Mouse (Mus musculus): ENCODE data around the gene Dusp19.

Dusp19 gene

DNA sequence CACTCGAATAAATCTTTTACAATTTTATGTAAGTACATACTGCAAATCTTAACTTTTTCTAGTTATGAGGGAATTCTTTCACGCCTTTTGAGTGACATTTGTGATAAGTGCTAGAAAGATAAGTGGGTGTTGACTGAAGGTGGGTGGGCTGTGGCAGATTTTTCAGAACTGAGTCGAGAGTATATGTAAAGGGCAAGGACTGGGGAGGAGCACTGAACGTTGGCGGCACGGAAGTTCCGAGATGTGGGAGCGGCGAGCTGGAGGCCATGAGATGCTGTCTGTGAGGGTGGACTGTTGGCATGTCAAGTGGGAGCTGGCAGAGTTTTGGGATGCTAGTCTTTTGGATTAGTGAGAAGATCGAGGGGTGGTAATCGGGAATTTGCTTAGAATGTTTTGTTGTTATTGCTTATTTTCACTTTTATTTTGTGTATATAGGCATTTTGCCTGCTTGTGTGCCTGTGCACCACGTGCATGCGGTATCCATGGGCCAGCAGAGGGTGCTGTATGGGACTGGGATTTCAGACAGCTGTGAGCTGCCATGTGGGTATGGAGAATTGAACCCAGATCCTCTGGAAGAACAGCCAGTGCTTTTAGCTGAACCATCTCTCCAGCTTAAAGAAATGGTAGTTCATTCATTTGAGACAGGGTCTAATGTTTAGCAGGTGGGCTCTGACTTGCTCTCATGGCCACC is 15.6 kb downstream of the Dusp19 start:
- ATAC-seq (ENCODE audit: insufficient number of reproducible peaks, low FRiP score, low TSS enrichment) = no peak

- ATAC-seq (ENCODE audit: insufficient number of reproducible peaks, low FRiP score, low TSS enrichment) = peak; percentile 98
Observed at GRCm38 (mm10) chr2:80638364-80639241, 21.8 kb downstream of the Dusp19 start.

DNA sequence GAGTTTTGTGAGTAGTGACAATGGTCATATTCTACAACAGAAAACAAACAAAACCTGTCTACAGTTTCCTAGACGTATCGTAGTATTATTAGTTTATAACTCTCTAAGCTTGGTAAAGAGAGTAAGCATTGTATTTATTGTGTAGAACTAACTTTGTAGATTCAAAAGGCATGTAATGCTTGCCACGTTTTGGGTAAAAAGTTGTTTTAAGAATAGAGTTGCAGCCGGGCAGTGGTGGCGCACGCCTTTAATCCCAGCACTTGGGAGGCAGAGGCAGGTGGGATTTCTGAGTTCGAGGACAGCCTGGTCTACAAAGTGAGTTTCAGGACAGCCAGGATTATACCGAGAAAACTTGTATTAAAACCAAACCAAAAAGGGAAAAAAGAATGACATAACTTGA is 22.6 kb downstream of the Dusp19 start:
- ATAC-seq (ENCODE audit: insufficient number of reproducible peaks, low FRiP score, low TSS enrichment) = no peak

DNA sequence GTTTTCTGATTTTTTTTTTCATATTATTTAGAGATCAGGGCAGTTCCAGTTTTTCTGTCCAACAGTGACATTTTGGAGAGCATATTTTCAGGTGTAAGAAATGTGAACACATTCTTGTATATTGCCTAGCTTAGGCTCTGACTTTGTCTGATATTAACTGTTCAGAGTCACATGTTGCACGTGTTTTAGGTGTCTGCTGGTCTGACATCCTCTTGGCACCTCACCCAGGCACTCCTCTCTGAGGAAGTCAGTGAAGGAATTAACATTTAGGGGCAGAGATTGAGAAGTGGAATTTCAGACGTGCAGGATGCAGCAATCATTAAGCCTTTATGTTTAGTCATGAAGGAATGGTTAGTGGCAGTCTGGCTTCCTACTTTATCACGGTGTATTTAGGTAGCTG is 23.0 kb downstream of the Dusp19 start:
- ATAC-seq (ENCODE audit: insufficient number of reproducible peaks, low FRiP score, low TSS enrichment) = no peak

- ATAC-seq (ENCODE audit: insufficient number of reproducible peaks, low FRiP score, low TSS enrichment) = no peak
Observed at GRCm38 (mm10) chr2:80661414-80661813, 44.6 kb downstream of the Dusp19 start.

- no peak for ATAC-seq (ENCODE audit: insufficient number of reproducible peaks, low FRiP score, low TSS enrichment)
Observed at GRCm38 (mm10) chr2:80662682-80663081, 45.8 kb downstream of the Dusp19 start.

DNA sequence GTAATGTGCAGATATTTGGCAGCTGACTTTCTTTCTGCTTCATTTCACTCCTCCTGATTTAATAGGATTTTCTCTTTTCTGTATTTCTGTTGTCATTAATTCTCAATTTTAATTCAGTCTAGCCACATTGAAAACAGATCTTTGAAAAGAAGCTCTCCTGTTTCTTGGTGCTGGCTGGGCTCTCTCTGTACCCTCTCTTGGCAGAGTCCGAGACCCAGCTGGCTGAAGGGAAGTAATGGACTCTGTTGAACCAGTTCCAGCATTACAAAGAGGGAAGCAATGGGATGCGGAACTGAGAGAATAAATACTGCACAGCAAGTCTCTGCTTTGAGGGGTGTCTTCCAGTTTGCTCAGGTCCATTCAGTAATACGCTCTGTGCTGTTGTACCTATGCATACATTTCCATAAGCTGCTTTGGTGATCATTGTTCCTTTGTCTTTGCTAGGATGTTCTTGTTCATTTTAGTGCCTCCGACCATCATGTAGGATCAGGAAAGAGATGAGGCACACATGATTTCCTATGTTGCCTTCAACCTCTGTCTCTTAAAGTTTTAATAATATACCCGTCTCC is 50.6 kb downstream of the Dusp19 start:
- ATAC-seq (ENCODE audit: insufficient number of reproducible peaks, low FRiP score, low TSS enrichment) = peak; percentile 81

- no peak for ATAC-seq (ENCODE audit: insufficient number of reproducible peaks, low FRiP score, low TSS enrichment)
Observed at GRCm38 (mm10) chr2:80669868-80670666, 53.2 kb downstream of the Dusp19 start.

GRCm38 (mm10) chr2:80678803-80679202 is 62.0 kb downstream of the Dusp19 start:
- no peak for ATAC-seq (ENCODE audit: insufficient number of reproducible peaks, low FRiP score, low TSS enrichment)
